Mouse (Mus musculus): ENCODE measurements at regions not wholly inside any gene's neighbourhood (a gene's known extent, or its start where the extent isn't known, plus 50 kb on each side); places are given as distances from the start of the nearest gene placed in this dataset.
A peak's percentile ranks its signal among the peaks of the same experiment; 100 is the strongest.

DNA sequence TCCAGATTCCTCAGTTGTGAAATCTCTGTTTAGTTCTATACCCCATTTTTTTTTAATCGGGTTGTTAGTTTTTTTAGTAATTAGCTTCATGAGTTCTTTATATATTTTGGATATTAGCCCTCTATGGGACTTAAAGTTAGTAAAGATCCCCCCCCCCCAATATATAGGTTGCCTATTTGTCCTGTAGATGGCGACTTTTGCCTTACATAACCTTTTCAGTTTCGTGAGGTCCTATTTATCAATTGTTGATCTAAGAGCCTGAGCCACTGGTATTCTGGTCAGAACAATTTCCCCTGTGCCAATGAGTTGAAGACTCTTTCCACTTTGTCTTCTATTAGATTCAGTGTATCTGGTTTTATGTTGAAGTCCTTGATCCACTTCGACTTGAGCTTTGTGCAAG is 80.0 kb upstream of the Hpgds start:
- DNase-seq (ENCODE audit: low spot score) = no peak

DNA sequence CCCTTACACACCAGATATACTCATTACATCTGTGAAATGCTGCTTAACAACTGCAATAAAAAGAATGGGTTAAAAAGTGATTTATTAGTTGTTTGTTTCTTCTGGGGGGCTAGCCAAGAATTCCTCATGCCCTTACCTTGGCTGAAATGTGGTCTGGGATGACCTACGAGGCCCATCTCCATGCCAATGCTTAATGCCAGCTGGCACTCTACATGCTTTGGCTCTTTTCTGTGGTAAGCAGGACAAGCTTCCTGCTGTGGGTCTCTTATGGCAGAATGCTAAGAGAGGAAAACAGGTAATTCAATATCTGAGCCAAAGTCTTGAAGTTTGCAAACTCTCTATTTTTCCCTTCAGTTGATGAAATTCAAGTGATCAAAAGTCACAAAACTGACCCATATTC is 117.9 kb upstream of the Hpgds start:
- no peak for DNase-seq (ENCODE audit: low spot score)

DNA sequence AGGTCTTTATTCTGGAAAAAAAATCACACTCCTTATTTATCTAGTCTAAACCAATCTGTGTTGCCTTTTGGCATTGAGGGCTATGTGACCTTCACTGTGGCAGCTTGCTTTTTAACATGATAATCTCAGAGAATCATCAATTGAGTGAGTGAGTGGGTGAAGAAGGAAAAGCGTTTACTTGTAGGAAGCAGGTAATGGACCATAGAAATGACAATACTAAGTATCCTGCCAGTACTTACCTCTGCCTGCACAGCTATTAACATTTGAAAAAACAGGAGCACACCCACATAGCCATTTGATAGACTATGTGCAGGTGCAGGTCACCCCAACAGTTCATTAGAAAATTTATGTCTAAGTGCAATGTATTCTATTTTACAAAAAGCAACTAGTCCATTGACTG is 110.2 kb upstream of the C130060K24Rik start:
- DNase-seq (ENCODE audit: low spot score) = no peak

- DNase-seq (ENCODE audit: low spot score) = peak; percentile 18
Measured at GRCm38 (mm10) chr6:65310176-65310575, 70.7 kb upstream of the C130060K24Rik start.

DNA sequence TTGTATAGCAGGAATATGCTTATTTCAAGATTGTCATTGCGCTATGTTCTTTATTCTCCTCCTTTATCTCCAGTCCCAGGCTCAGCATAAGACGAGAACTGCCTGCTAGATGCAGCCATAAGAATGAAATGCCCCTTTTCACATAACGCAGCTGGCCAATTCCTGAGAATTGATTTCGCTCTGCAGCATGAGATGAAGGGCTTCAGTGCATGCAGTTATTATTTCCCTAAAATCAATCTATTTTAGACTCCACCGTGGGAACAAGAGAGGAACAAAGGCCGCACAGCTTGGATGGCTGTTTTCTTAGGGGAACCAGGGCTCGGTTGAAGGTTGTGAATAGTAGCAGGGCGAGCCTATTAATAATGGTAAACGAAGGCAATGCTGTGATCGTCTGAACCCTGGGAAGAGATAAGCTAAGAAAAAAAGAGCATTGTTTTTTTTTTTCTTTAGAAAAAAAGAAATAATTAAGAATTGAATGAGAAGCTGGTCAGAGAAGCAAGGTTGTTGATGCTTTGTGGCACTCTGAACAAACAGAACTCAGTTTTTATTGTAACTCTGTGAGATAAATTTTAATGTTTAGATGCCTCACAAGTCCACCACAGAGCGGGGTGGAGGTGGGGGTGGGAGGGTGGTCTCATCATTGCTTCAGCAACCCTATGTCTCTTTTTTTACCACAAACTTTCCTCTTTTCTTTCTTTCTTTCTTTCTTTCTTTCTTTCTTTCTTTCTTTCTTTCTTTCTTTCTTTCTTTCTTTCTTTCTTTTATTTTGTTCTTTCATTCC is 69.9 kb upstream of the C130060K24Rik start:
- DNase-seq (ENCODE audit: low spot score) = peak; percentile 43

DNA sequence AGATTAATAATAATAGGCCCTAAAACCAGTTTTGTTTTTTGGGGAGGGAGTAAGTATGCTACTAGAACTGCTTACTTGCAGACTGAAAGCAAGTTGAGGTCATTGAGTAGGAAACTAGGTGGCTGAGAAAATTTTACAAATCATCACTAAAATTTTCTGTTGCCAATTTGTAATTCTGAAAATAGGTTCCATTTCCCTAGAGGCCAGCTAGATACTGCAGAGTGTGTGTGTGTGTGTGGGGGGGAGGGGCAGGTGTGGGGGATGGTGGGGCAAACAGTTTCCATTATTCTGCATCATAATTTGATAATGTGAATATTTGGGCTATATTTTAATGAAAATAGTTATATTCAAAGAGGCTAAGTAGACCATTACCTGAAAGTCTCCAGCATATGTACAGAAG is 69.1 kb upstream of the C130060K24Rik start:
- DNase-seq (ENCODE audit: low spot score) = no peak
